Mouse (Mus musculus): ENCODE data around the gene Nhlrc2. TPM values are rescaled to one million over a fixed set of nuclear protein-coding genes. Genes with fewer than 3 reads are reported as not detected.
A peak's percentile ranks its signal among the peaks of the same experiment; 100 is the strongest.

Nhlrc2 gene
- total RNA-seq, 2 experiments from 2014 or later: 11.0 to 11.3 TPM

DNA sequence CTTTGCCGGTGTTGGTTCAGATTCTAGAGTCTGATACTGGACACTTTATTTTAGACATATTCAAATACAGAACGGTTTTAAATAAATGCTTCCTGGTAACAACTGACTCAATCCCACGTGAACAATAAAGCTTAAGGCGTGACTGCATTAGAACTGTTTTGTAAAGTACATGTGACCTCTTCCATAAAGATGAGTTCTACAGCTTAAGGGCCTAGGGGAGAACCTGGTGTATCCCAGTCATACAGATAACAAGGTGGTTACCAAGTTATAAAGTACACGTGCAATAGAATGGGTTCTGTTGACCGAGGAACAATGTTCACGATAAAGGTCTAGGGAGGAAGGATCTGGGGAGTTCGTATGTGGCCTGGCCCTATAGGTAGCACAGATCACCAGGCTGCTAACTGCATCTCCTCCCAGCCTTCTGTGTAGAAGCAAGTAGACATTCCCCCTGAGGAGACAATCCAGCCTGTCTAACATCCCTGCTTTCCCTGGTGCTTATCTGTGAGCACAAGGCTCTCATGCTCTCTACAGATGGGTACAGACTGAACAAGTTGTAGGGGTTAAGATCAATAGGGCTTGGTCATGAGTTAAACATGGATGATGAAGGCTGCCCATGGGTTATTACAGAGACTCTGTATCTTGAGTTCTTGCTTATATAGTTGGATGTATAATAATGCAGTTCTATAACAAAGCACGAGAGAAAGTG is 14.5 kb downstream of the Nhlrc2 start:
- no peak for DNase-seq (ENCODE audit: low spot score in 2 of 2)

- DNase-seq (ENCODE audit: low spot score in 2 of 2): no peak
Measured at GRCm38 (mm10) chr19:56563469-56563868, 15.4 kb downstream of the Nhlrc2 start.

GRCm38 (mm10) chr19:56565358-56565757 is 17.3 kb downstream of the Nhlrc2 start:
- DNase-seq (ENCODE audit: low spot score in 2 of 2): no peak

GRCm38 (mm10) chr19:56566041-56566440 is 18.0 kb downstream of the Nhlrc2 start:
- DNase-seq (ENCODE audit: low spot score in 2 of 2): peak in 1 of 2 experiments; percentile 75

DNA sequence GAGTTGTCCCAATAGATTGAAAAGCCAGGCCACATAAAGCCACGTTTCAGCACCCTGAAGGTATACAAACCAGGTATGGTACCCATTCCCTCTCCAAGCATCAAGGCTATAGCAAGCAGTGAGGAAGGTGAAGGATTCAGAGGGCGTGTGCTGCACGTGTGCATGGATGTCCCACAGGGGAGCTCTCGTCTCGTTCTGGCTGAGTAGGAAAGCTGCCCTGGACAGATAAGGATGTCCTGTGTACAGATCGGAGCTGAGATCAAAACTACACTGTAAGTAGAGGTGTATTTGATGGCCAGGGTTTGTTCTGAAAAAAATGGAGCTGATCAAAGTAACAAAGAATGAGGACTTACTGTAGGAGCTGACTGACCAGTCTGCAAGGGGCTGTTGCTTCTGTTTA is 18.9 kb downstream of the Nhlrc2 start:
- no peak for DNase-seq (ENCODE audit: low spot score in 2 of 2)

- DNase-seq (ENCODE audit: low spot score in 2 of 2): no peak
Measured at GRCm38 (mm10) chr19:56570781-56571180, 22.7 kb downstream of the Nhlrc2 start.

DNA sequence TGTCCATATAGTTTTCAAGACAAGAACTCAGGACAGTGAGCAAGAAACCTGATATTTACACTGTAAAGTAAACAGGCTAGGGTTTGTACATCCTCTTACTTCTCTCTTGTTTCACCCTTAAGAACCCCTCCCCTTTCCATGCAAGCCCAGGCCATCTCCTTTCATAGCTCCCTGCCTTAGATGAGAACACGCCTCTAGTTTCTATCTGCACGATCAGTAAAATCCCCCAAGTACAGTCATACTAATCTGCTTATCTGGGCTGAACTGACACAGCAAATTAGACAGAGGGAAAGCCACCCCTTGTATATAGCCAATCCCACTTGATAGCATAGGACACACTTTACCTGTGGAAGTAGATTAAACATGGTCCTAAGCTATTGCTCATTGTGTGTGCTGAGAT is 23.2 kb downstream of the Nhlrc2 start:
- DNase-seq (ENCODE audit: low spot score in 2 of 2): no peak

- no peak for DNase-seq (ENCODE audit: low spot score in 2 of 2)
Measured at GRCm38 (mm10) chr19:56571913-56572312, 23.9 kb downstream of the Nhlrc2 start.

GRCm38 (mm10) chr19:56573184-56573583 is 25.1 kb downstream of the Nhlrc2 start:
- no peak for DNase-seq (ENCODE audit: low spot score in 2 of 2)

DNA sequence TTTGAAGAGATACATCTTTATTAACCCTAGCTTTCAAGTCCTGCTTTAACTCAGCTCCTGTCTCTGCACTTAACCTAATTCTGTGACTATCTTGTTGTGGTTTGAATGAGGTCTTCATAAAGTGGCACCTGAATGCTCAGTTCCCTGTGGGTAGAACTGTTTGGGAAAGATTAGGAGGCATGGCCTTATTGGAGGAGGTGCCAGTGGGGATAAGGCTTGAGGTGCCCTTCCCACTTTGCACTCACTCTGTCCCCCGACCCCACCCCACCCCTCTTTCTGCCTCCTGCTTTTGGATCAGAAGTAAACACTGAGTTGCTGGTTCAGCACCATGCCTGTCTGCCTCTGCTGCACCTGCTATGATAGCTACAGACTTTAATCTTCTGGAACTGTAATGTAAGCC is 29.7 kb downstream of the Nhlrc2 start:
- no peak for DNase-seq (ENCODE audit: low spot score in 2 of 2)

GRCm38 (mm10) chr19:56581981-56582380 is 33.9 kb downstream of the Nhlrc2 start:
- DNase-seq (ENCODE audit: low spot score in 2 of 2): no peak

DNA sequence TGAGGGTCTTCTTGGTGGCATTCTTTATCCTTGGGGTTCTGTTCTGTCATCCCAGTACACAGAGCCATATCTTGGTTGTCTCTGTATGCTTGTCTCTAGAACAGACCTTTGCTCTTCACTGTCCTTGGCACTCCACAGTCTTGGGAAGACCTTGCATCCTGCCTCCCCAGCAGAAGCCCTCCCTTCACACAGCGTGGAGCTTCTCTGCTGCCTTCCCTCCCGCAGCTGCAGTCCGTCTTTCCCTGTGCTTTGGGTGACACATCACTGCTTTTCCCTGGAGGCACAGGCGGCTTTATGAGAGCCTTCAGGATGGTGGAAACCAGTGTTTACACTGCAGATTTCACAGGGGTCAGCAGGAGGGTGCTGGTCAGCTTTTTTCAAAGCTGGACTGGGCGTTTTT is 35.7 kb downstream of the Nhlrc2 start:
- no peak for DNase-seq (ENCODE audit: low spot score in 2 of 2)

DNA sequence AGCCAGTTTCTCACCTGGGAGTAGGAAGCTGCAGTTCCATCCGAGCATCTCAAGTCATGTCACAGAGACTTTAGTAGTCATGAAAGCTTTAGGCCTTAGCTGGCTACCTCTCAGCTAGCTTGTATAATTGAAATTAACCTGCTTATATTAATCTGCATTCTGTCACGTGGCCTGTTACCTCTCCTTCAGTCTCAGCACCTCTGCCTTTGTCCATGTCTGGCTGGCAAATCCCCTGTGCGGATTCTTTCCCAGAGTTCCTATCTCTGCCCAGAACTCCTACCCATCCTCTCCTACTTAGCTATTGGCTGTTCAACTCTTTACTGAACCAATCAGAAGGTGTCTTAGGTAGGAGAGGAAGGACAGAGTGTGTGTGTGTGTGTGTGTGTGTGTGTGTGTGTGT is 36.2 kb downstream of the Nhlrc2 start:
- no peak for DNase-seq (ENCODE audit: low spot score in 2 of 2)

- DNase-seq (ENCODE audit: low spot score in 2 of 2): no peak
Measured at GRCm38 (mm10) chr19:56586320-56586719, 38.3 kb downstream of the Nhlrc2 start.

- peak; percentile 11 to 17 for DNase-seq (ENCODE audit: low spot score in 2 of 2)
Measured at GRCm38 (mm10) chr19:56588205-56588626, 40.2 kb downstream of the Nhlrc2 start.

GRCm38 (mm10) chr19:56589008-56589407 is 40.9 kb downstream of the Nhlrc2 start:
- no peak for DNase-seq (ENCODE audit: low spot score in 2 of 2)

DNA sequence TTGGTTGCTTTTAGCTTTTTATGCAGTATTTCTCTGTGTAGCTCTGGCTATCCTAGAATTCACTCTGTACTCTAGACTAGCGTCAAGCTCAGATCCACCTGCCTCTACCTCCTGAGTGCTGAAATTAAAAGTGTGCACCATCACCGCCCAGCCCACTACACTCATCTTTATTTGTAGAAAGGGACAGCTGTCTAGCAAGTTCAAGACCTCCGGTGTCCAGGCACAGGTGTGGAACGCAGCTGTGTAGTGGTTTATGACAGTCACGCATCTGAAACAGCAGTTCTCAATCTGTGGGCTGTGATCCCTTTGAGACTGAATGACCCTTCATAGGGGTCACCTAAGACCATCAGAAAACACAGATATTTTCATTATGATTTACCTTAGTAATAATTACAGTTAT is 41.4 kb downstream of the Nhlrc2 start:
- no peak for DNase-seq (ENCODE audit: low spot score in 2 of 2)

- no peak for DNase-seq (ENCODE audit: low spot score in 2 of 2)
Measured at GRCm38 (mm10) chr19:56590250-56590649, 42.2 kb downstream of the Nhlrc2 start.

DNA sequence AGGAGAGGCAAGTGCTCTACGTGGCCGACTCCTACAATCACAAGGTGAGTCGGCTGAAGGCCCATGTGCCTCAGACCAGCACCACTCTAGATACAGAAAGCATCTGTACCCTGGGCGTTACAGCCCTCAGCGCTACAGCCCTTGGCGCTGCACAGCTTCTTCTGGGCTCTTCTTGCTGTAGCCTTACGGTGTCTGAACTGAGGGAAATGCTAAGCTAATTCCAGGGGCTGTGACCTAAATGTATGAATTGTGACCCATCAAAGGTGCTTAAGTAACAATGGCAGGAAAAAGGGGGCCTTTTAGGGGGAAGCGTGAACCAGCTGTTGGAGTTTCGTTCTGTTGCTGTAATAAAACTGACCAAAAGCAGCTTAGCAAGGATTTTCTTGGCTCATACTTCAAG is 44.4 kb downstream of the Nhlrc2 start:
- no peak for DNase-seq (ENCODE audit: low spot score in 2 of 2)

DNA sequence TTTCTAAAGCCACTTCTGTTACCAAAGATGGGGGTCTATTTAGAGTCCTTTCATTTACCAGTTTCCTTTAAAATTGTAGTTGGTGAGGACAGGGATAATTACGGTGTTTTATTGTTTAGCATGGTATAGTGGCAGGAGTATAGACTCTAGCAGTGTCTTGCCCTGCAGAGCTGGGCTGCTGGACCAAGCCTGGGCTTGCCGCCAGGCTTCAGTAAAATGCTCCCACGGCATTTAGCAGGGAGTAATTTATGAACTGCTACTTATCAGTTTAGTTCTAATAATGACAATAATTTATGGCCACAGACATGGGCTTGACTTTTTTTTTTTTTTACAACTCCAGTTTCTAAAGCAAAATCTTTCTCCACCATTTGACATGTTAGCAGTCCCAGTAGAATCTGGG is 51.9 kb downstream of the Nhlrc2 start:
- DNase-seq (ENCODE audit: low spot score in 2 of 2): no peak

- DNase-seq (ENCODE audit: low spot score in 2 of 2): no peak
Measured at GRCm38 (mm10) chr19:56600797-56601196, 52.7 kb downstream of the Nhlrc2 start.

- no peak for DNase-seq (ENCODE audit: low spot score in 2 of 2)
Measured at GRCm38 (mm10) chr19:56601901-56602347, 53.9 kb downstream of the Nhlrc2 start.

GRCm38 (mm10) chr19:56608946-56609345 is 60.9 kb downstream of the Nhlrc2 start:
- DNase-seq (ENCODE audit: low spot score in 2 of 2): no peak

Measured in layer of hippocampus, postnatal 14 days (tissue).